Mouse (Mus musculus) right cerebral cortex, postnatal 4 days (tissue): ENCODE measurements around the gene Ankra2.

ENCODE experiments used
- DNase-seq: peaks from one replicate; pipeline ENCODE4 v3.0.0-alpha.2; 2022

Gene Ankra2

DNA sequence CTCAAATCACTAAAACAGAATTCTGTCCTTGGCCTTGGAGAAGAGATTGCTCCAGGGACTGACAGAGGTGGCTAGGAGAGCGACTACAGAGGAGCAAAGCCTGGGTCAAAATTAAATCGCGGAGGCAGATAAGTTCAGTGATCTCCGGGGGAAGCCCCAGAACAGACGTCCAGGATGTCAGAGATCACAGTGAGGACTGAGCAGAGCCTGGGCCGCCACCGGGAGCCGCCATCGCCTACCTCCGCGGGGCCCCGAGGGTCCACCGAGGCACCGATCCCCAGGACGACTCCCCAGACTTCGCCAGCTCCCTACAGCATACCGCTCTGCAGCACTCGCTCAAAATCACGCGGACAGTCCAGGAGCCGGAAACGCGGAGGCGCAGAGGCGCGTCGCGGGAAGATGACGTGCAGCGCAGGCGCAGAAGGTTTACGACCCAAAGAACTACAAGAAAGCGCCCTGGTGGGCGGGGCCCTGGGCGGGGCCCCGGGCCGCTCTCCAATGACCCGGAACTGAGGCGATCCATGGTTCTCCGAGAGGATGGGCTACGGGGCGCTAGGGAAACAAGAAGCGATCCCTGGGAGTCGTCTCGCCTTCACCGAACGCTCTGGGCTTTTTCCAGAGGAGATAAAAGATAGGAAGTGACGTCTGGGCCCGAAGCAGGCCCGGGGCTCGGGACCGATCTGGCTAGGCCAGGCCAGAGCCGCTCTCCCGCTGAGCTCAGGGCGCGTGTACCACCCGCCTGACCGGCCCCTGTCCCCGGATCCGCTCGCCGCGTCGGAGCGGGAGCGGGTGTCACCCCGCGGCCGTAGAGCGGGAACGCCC lies at the start of gene Ankra2, which contains the start of gene Utp15:
Gene Ankra2 (plus strand): TSS at position 439 of the 822 bp plus-strand sequence.
Gene Utp15 (minus strand): TSS at position 406 of the 822 bp plus-strand sequence.
- DNase-seq = peak; percentile 99

DNA sequence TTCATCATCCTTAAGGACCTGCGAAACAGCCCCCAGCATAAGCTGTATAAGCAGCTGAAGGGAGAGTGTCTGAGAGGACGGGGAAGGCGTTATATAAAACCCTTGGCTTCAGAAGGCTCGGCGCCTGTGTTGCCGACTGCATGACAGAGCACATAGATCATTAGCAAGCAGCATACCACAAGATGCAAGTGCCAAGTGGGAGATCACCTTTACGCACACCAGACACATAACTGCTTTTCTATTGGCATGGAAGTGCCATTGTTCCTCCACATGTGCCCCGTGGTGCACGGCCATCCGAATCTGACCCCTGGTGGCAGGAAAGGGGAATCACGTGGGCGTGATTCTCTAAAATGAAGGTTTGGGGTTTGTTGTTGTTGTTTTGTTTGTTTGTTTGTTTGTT lies 40.0 kb upstream of the Ankra2 start:
- peak; percentile 29 for DNase-seq

DNA sequence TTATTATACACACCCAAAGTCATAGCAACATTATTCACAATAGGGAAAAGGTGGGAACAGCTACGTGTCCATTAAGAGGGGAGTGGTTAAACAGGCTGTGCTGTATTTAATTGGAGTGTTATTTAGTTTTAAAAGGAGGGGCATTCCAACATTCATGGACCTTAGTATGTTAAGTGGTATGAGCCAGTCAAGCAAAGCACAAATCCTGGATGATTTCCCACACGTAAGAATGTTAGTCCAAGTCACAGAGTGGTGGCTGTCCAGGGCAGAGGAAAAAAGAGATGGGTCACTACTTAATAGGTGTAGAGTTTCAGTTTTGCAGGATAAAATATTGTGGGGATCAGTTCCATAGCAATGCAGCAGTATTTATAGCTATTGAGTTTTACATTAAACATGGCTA lies 36.6 kb upstream of the Ankra2 start:
- no peak for DNase-seq

DNA sequence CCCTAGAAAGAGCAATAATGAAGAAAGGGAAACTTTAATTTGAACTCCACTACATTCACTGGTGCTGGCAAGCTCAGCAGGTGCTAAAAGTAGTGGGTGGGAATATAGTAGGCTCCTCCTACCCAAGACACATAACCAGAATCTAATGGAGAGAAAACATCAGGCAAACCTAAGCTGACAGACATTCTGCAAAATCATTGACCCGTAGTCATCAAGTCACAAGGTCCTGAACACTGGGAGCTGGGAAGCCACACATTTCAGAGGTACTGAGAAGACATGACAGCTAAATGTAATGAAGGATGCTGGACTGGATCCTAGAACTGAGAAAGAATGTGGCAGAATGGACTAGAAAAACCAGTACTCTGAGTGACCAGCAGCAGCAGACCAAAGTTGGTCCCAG lies 32.4 kb upstream of the Ankra2 start:
- no peak for DNase-seq

DNA sequence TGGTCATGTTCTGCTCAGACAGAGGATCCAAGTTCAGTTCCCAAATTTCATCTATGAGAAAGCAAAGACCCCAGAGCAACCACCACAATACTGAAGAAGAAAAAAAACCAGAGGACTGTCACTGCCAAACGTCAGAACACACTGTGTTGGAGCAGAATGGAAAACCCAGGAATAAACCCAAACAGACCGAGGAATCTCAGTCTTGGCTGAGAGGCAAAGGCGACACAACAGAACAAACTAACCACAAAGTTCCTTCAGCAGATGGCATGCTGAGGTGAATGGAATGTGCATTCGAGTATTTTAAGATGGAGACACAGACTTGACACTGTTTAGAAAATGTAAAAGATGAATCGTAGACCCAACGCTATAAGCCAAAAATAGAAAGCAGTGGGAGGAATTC lies 27.4 kb upstream of the Ankra2 start:
- DNase-seq = no peak

DNA sequence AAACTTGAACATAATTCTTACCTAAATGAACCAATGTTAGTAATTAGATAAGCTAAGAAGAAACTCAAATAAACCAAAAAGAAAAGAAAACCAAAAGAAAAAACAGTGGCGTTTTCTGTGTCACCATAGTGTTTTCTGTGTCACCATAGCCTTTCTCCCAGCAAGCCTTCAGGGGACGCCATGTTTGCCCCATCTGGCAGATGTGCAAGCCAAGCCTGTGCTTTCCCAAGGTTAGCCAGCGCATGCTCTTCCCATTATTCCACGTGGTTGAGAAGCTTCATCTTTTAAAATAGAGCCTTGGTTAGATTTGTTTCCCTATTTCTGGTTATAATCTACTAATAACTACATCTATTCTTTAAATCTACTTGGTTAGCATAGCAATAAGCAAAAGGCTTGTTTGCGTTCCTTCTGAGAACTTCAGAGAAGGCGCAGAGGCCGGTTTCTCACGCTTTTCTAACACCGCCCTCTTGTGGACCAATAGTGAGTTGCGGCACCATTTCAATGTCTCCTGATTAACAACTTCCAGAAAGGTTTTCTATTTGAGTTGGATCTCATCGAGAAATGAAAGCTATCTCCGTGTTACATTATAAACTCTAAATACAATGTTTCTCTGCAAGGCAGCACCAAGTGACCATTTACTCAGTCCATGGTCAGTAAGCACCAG lies 22.8 kb upstream of the Ankra2 start:
- peak; percentile 86 for DNase-seq

DNA sequence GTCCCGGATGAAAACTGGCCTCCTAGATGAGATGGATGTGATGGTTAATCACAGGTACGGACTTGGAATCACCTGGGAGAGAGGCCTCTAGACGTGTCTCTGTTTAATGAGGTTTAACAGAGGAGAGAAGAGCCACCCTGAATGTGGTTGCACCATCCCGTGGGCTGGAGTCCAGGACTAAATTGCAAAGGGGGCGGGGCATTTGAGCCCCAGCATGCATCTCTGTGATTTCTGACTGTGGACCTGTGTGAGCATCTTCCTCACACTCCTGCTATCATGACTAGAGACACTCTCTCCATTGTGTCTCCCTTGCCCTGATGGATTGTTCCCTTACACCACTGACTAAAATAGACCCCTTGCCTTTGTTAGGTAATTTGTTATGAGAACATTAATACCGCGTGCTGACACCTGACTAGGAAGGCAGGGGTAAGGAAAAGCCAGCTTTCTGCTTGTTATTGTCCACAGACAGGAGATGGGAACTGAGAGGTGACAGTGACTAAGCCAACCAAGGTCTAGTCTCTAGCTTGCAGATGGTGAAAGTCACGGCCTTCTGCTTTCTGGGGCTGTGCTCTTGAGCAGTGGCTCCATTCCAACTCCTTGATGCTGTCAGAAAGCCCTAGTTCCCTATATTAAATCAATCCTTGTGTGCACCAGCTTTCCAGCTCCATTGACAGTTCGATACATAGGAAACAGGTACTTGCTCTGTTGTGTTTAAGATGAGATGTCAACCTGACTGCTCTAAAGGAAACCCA lies 21.2 kb upstream of the Ankra2 start:
- no peak for DNase-seq

DNA sequence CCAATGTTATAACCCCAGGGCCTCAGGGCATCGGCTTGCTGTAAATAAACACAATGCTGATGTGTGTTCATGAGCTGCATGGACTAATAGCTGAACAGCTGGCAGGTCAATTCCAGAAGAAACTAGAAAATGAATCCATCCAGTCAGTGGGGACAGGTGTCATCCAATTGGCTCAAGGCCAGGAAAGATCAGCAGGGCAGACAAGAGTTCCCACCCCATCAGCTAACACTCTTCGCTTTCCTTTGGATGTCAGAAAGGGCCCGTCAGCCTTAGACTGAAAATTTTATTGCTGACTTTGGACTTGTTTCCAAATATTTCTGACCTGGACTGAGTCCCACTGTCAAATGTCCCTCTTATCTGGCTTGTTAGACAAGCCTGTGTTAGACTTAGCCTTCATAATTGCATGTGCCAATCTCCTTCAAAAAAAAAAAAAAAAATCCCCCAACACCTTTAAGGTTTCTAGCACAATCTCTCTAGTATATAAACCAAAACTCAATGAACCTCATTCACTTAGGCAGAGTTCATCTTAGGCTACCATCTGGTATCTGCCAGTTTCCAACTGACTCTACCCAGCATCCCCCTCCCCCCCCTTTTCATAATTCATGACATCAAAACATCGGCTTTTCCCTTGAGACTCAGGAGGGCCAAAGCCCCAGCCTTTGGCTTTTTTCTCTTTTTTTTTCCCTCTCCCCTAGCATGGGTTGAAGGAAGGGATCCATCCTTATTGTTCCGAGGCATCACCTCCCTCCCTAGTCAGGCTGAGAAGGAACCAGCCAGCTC lies 18.1 kb upstream of the Ankra2 start:
- DNase-seq = no peak

DNA sequence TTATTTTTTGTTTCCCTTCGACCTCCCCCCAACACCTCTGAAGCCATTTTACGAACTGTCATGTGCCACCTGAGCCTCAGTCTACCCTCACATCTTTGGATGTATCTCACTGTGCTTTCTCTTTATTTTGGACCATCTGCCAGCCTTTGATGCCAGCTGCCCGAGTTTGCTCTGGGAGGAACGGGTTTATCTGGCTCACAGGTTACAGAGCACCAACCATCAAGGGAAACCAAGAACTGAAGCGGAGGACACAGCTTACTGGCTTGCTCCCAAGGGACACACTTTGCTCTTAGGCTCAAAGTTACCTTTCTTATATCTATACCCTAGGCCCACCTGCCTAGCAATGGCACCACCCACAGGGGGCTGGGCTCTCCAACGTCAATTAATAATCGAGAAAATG lies 17.5 kb upstream of the Ankra2 start:
- DNase-seq = no peak

DNA sequence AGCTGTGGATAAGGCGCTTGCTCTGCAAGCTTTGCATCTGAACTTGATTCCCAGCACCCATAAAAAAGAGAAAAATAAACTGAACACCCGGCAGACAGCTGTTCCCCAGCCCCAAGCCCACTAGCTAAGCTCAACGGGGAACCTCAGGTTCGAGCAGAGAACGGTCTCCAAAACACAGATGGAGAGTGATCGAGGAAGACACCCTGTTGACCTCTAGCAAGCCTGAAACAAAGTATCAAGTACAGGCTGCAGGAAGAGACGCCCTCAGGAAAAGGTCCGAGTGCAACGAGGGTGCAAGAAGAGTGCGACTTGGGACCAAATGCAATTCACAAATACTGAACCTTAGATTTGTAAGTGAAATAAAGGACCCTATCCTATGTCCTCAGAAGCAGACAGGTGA lies 13.3 kb upstream of the Ankra2 start:
- no peak for DNase-seq

DNA sequence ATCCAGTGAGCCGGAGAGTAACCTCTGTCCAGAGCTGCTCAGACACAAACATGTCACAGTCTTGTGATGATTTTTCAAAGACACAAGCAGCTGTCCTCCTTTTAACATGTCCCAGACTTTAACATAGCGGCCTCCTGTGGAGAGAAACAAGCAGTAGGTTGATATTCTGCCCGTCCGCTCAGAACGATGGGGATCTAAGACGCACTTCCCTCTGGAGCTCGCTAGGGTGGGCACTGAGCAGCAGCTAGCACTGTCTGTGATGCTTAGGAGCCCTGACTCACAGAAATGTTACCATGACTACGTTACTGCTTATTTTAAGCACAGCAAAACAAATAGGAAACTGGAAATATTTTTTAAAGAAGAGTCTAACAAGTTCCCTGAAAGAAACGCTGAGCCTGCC lies 8.0 kb upstream of the Ankra2 start:
- DNase-seq = peak; percentile 29

DNA sequence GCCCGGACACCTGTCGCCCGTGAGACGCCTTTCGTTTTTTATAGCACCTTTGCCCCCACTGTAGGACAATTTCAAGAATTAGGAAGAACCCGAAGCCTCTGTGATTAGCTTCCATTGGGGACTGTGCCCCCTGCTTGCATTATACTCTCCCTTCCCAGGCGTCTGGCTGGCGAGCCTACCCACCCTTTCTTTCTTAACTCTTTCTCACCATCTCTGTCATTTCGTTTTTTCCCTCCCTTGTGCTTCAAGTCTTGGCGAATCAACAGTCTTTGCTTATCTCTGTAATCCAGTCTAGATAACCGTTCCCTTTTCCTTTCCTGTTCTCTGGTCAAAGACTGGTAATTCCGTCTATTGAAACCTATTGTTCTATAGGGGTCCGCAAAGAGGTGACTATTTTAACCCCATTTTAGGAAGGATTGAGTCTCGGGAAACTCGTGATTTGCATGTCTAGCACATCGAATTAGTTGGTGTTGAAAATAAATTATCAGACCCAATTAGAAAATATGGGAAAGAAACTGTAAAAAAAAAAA lies 649 bp downstream of the Ankra2 start:
- no peak for DNase-seq

DNA sequence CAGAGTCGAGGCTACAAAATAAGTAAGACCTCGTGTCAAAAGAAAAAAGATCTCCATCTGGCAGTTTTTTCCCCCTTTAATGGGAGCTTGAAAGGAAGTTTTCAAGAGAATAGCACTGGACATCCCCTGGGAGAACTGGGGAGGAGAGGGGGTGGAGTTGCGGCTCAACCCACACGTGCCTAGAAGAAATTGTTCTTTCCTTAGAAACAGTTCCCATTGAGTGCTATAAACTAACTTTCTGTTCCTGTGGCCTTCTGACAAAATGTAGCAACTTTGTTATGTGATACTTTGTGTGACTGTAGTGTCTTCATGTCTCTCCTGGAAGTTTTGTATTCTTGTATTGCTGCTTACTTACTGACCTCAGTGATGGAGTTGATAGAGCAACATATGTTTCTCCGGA lies 1.2 kb downstream of the Ankra2 start:
- DNase-seq = no peak

DNA sequence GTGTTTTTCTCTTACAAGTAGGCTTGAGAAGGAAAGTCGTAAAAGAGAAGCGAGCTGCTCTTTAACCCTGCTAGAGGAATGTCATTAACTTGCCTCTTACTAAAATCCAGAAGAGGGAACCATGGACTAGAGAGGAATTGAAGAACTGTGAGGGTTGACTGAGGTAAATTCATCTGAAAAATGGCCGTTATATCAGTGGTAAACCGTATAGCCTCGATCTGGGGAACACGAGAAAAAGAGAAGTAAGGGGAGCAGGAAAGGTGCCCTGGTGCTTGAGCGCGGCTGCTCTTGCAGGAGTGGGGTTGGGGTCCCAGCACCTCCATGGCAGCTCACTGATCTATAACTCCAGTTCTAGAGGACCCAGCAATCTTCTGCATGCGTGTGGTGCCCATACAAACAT lies 11.1 kb downstream of the Ankra2 start:
- DNase-seq = no peak

DNA sequence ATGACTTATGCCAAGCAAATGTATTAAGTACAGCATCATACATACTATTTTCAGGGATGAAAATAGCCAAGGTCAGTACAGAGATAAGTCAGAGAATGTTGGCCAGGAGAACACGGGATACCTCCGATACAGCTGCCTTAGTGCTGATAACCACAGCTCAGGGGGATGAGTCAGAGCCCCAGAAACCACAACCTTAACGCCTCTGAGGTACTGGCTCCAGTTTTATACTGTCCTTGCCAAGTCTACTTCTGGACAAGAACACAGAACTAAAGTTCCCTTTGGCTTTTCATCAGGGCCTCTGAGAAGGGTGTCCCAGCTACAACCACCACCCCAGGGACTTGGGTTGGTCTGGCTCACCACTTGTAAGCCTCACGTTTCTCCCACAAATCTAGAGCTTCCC lies 12.8 kb downstream of the Ankra2 start:
- DNase-seq = no peak

DNA sequence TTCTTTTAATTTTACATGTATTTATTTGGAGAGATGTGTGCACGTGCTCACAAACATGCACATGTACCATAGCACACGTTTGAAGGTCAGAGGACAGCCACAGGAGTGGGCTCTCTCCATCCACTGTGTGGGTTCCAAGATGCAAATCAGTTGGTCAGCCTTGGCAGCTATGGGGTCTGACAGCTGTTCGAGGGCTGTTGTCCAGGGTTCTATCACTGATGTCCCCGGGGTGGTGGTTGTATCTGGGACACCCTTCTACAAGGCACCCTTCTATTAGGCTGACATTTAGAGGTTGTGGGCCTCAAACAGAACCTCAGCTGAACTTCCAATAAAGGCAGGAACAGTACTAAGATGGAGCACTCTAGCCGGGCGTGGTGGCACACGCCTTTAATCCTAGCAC lies 13.4 kb downstream of the Ankra2 start:
- DNase-seq = no peak

DNA sequence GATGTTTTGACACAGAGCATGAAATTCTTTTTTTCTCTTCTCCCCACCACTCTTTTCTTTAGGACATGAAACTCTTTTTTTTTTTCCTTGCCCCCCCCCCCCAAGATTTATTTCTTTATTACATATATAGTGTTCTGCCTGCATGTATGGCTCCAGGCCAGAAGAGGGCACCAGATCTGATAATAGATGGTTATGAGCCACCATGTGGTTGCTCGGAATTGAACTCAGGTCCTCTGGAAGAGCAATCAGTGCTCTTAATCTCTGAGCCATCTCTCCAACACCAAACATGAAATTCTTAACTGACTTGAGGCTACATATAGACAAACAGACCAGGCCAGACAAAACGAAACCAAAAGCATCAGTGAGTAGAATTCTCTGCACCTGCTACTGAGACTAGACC lies 14.6 kb downstream of the Ankra2 start:
- no peak for DNase-seq

DNA sequence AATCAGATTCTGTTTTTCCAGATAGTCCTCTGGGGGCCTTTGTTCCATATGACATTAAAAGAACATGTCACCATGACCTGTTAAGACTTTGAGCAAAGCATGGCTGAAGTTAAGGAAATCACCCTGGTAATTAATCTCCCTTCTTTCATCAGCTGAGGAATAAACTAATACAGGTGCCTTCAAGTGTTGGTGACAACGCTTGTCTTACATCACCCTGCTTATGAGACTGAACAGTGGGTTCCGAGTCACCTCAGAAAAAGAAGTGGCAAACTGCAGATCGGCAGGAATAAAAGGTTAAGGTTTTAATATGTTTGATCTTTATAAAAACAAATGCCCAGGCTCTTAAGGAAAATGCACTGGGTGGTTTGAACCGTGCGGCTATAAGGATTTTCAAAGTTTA lies 16.8 kb downstream of the Ankra2 start, which contains the start of gene Gm21976:
Gene Gm21976 (plus strand): TSS at position 202 of the 400 bp plus-strand sequence.
- no peak for DNase-seq

DNA sequence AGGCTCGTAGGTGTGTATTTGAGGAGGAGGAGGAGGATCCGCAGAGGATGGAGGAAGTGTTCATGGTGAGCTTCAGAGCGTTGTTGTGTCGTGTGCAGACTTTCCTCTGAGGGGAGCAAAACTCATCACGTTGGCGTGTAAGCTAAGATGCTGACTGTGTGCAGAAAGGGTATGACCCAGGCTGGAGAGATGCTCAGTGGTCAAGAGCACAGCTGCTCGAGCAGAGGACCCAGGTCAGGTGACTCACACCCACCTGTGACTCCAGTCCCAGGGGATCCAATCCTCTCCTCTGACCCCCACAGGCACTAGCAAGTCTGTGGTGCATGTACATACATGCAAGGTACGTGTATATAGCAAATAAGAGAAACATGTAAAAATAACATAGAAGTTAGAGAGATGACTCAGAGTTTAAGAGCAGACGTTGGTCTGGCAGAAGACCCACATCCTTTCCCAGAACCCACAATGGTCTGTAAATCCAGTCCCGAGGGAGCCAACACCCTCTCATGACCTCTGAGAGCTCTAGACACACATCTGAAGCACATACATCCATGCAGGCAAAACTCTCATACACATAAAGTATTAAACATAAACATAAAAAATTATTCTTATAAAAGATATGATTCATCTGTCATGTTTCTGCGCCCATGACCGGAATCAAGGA lies 18.2 kb downstream of the Ankra2 start:
- DNase-seq = no peak

DNA sequence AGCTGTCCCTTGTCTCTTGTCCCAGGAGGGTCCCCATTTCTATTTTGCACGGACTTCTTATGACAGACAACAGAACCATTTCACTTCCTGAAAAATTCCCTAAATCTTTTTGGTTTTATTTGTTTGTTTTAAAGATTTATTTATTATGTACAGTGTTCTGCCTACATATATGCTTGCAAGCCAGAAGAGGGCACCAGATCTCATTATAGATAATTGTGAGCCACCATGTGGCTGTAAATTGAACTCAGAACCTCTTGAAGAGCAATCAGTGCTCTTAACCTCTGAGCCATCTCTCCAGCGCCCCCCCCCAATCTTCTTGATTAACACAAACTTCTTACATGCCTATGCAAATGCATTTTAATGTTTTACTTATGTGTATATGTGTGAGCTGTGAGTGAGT lies 27.8 kb downstream of the Ankra2 start:
- DNase-seq = no peak

DNA sequence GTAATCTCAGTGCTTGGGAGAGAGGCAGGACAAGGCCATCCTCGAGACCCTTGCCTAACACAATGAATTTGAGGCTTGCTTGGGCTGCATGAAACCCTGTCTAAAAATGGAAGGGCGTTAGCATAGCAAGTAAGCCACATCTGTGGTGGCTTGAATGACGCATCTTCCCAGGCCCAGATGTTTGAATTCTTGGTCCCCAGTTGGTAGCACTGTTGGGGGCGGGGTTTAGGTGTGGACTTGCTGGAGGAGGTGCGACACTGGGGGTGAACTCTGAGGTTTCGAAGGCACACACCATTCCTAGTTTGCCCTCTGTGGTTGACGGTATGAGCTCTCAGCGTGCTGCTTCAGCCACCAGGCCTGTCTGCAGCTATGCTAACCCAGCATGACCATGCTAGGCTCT lies 28.8 kb downstream of the Ankra2 start:
- DNase-seq = no peak

DNA sequence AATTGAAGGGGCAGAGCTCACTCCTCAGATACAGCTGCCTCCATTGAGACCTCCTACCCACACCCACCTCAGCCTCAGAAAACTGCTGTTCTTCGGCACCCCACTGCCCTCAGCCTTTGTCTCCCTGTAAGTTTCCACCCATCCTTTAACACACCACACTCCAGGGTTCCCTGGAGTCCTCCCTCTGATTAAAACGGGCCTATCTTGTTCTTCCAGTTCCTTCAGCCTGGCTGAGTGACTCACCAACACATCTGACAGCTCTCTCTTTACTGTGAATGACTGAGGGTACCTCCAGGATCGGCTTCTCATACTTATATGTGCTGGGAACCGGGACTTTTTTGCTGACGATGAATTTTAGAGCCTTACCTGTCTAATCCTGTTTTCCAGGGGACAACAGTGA lies 33.2 kb downstream of the Ankra2 start:
- DNase-seq = no peak
